Mouse (Mus musculus) gastrocnemius, postnatal 14 days (tissue): ENCODE measurements around the gene Ncmap. TPM values are rescaled to one million over a fixed set of nuclear protein-coding genes. Genes with fewer than 3 reads are reported as not detected.
"Not testable (repeated sequence)": the region's sequence is repeated elsewhere in the genome, so short reads cannot be mapped to it uniquely, and the experiment has no call there.

Experiments used
- DNase-seq: peaks from one replicate; pipeline ENCODE4 v3.0.0; 2021; ENCODE audit warnings: mixed read lengths
- intact Hi-C: fragments of 180-260 bp; cut with DNase I; formaldehyde crosslinking; loops from one replicate; pipeline ENCODE4 v1.15.1; 2025; ENCODE audit warnings: low total_unique reads
- microRNA-seq, 2 experiments: library from miRNA; unstranded; fragments of <30 nt; microRNA quantifications; one replicate each; pipeline ENCODE4 v1.2.0; 2021
- total RNA-seq, 2 experiments: library from RNA; stranded (reverse); gene quantifications; 2 replicates each; pipeline ENCODE4 v1.2.3; 2021

Ncmap gene
- total RNA-seq, 2 experiments from 2014 or later = 5.6 to 19.2 TPM

DNA sequence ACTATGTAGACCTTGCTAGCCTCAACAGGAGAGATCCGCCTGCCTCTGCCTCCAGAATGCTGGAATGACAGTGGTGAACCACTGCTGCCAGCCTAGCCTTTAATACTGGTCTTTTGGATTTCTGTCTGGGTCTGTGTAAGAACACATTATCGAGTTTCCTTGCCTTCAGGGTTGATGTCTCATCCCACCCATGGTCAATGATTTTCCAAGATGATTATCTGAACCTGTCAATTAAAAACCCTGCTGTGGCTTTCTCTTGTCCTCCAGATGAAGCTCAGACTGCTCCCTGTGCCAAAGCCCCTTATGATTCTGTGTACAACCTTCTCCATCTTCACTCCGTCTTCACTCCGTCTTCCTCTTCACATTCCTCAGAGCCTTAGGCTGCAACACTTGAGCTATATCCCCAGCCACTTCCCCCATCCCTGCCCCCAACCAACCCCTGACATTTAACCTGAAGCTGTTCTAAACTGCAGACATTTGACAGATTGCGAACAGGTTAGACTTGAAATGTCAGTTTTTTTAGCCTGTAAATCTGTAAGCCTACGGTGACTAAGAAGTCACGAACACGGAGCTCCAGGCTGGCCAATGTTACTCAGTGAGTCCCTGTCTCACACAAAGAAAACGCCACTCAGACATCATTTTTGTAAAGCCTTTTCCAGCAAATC is 42.0 kb downstream of the Ncmap start:
- no peak for DNase-seq
- intact Hi-C loops = no loop called here

DNA sequence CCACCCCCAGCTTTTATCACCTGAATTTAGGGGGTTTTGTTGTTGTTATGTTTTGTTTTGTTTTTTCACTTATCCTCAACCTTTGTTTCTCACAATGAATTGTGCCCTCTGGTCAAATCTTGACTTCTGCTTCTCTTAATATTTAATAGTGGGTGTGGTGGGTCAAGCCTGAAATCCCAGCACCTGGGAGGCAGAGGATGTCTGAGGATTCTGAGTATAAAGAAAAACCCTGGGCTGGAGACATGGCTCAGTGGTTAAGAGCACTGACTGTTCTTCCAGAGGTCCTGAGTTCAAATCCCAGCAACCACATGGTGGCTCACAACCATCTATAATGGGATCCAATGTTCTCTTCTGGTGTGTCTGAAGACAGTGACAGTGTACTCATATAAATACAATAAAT is 43.3 kb downstream of the Ncmap start:
- intact Hi-C loops, DNase-seq: not testable (repeated sequence)

- intact Hi-C loops = no loop called here
- DNase-seq = no peak
Observed at GRCm38 (mm10) chr4:135353794-135354450, 44.1 kb downstream of the Ncmap start.

GRCm38 (mm10) chr4:135353066-135353793 is 44.8 kb downstream of the Ncmap start, which contains the start of gene Srrm1:
Gene Srrm1 (minus strand): TSS chr4:135353321.
- intact Hi-C loops = no loop called here
- peak; percentile 99 for DNase-seq

- intact Hi-C loops = no loop called here
- DNase-seq = no peak
Observed at GRCm38 (mm10) chr4:135352326-135353065, 45.5 kb downstream of the Ncmap start.

DNA sequence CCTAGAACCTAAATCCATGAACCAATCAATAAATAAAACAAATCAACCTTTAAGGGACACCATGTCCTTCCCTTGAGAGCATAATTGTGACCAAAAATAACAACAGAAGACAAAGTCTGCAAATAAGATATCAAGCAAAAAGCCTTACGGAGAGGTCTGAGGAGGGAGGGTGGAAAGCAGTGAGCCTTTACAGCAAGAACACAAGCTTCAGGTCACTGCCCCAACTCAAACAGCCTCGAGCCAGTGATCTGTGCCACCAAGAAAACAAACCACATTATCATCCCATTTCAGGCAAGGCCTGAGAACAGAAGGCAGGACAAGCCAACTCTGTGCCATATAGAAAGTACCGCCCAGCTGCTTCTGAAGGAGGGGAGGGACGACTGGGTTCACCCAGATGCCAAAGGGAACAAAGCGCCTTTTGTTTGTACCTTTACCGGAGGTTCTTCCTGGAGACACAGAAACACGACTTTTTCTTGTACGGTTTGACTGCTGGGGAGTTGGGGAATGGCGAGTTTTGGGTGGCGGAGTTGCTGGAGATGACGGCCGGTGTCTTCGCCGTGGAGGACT is 60.6 kb downstream of the Ncmap start:
- no peak for DNase-seq
- intact Hi-C loops = no loop called here

DNA sequence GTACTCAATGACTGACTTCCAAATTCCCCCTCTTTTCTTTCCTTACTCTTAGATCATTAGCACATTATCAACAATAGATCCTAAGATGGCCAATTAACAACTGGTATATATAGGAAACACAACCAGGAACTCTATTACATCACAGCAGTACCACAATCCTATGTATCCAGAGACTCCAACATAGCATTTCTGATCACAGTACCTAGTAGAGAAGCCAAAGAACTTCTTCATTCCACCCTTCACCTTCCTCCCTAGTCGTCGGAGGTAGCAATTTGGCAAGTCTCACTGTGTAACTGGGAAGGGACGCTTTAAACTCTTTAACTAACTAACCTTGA is 62.0 kb downstream of the Ncmap start:
- intact Hi-C loops = no loop called here
- no peak for DNase-seq

- DNase-seq = no peak
- intact Hi-C loops = no loop called here
Observed at GRCm38 (mm10) chr4:135335327-135336022, 62.6 kb downstream of the Ncmap start.

- intact Hi-C loops = no loop called here
- no peak for DNase-seq
Observed at GRCm38 (mm10) chr4:135326469-135326868, 71.6 kb downstream of the Ncmap start.

- intact Hi-C loops = no loop called here
- no peak for DNase-seq
Observed at GRCm38 (mm10) chr4:135326046-135326445, 72.0 kb downstream of the Ncmap start.

DNA sequence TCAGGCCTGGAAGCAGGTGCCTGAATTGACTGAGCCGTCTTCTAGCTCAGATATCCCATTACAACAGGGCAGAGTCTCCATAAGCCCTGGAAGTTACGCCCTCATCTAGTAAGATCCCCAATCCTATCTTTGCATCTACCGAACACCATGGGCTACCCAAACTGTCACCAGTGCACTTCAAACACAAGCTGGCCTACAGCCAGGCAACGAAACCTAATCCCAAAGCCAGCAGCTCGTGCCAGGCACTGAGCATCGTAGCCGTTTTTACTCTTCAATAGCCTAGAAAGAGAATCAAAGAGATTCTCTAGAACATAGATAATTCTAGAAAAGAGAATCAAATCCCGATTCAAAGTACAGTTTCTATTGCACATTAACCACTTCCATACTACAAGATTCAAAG is 75.0 kb downstream of the Ncmap start:
- peak; percentile 26 for DNase-seq
- intact Hi-C loops = no loop called here

Small RNA genes lying within 50 kb of the gene (microRNA-seq; reads per million reads assigned to microRNA genes)
- gene Mir700 = 103 to 136 reads per million in 2 experiments

Other genes with a start within 250 kb of the Ncmap start
- 10 to 100 TPM; 41.0 to 50.9 TPM for gene Clic4, start 125.4 kb downstream of the Ncmap start, total RNA-seq
- 10 to 100 TPM; 57.8 to 68.3 TPM for gene Srrm1, start 44.9 kb downstream of the Ncmap start, total RNA-seq
- 1 to 10 TPM; 6.1 to 6.7 TPM for gene Rcan3, start 35.6 kb upstream of the Ncmap start, total RNA-seq
- gene Stpg1, start 96.6 kb upstream of the Ncmap start, total RNA-seq = under 1 TPM in 1 of 2 experiments, not detected in 1; 0.22 TPM
- 10 to 100 TPM in 1 of 2 experiments, 1 to 10 TPM in 1; 7.4 to 11.0 TPM for gene Nipal3, start 96.8 kb upstream of the Ncmap start, total RNA-seq
- gene Grhl3, start 175.4 kb upstream of the Ncmap start, total RNA-seq = under 1 TPM; 0.16 to 0.29 TPM